Mouse (Mus musculus) midbrain, embryonic 16.5 days (tissue): ENCODE data around the gene Nudt7. TPM values are rescaled to one million over a fixed set of nuclear protein-coding genes. Genes with fewer than 3 reads are reported as not detected.
A peak's percentile ranks its signal among the peaks of the same experiment; 100 is the strongest.

Source experiments
- ATAC-seq: fragments of 200-750 bp; cut with Nextera tagmentation; 2 replicates; pipeline ENCODE4 v1.8.0; 2017; ENCODE audit warnings: moderate TSS enrichment
- H3K27ac ChIP-seq: fragments of 300-500 bp; sonication (generic); 2 replicates; pipeline ENCODE4 v1.5.1; 2014; ENCODE audit warnings: mild to moderate bottlenecking, low read length, mixed read lengths
- H3K27me3 ChIP-seq: fragments of 300-500 bp; sonication (generic); 2 replicates; pipeline ENCODE4 v1.6.1; 2014; ENCODE audit warnings: low read depth, low read length, mixed read lengths; ENCODE audit not compliant: control insufficient read depth, insufficient read depth
- H3K36me3 ChIP-seq: fragments of 300-500 bp; sonication (generic); 2 replicates; pipeline ENCODE4 v1.6.1; 2014; ENCODE audit warnings: mild to moderate bottlenecking, low read length, moderate library complexity, mixed read lengths; ENCODE audit not compliant: control insufficient read depth, insufficient read depth
- H3K4me1 ChIP-seq: fragments of 300-500 bp; sonication (generic); 2 replicates; pipeline ENCODE4 v1.6.1; 2014; ENCODE audit warnings: mild to moderate bottlenecking, low read length, mixed read lengths; ENCODE audit not compliant: control insufficient read depth, insufficient read depth
- H3K4me2 ChIP-seq: fragments of 300-500 bp; sonication (generic); 2 replicates; pipeline ENCODE4 v1.6.1; 2014; ENCODE audit warnings: mild to moderate bottlenecking, low read length, mixed read lengths
- H3K4me3 ChIP-seq: fragments of 300-500 bp; sonication (generic); 2 replicates; pipeline ENCODE4 v1.5.1; 2014; ENCODE audit warnings: low read depth, mild to moderate bottlenecking, low read length, moderate library complexity, mixed read lengths
- H3K9ac ChIP-seq: fragments of 300-500 bp; sonication (generic); 2 replicates; pipeline ENCODE4 v1.6.1; 2014; ENCODE audit warnings: low read depth, low read length, mixed read lengths
- H3K9me3 ChIP-seq: fragments of 300-500 bp; sonication (generic); replicated peaks from 2 replicates; pipeline ENCODE4 v1.6.1; 2014; ENCODE audit warnings: mild to moderate bottlenecking, low read length, mixed read lengths; ENCODE audit not compliant: control insufficient read depth, poor library complexity, severe bottlenecking
- WGBS: fragments of 180-500 bp; shearing (Covaris S2); extraction: QIAGEN DNeasy Blood & Tissue Kit; methylation state at CpG from one replicate; pipeline ENCODE4 v1.1.7; 2014; 5-methylcytosine and 5-hydroxymethylcytosine counted together
- polyA plus RNA-seq: library from polyadenylated mRNA; unstranded; fragments of >200 nt; fragmentation: Nextera tagmentation; extraction: Ambion mirVana; gene quantifications from 2 replicates; pipeline ENCODE4 v1.2.1, GENCODE M21; 2015

The Nudt7 gene
- polyA plus RNA-seq, 1 experiment from 2014 or later: 3.7 TPM

DNA sequence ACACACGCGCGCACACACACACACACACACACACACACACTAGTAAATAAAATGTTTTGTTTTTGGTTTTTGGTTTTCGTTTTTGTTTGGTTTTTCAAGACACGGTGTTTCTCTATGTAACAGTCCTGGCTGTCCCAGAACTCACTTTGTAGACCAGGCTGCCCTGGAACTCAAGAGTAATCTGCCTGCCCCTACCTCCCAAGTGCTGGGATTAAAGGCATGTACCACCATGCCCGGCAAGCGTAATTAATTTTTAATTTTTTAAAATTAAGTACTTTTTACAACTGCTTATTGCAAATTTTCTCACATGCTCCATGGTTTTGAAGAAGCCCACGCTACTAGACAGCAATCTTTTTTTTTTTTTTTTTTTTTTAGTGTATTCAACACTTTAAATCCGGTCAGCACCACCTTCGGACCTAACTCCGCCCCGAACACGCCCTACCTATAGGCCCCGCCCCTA is 277 bp upstream of the Nudt7 start:
- no peaks in the 10 kb centered on the region; the same call in 1 of the 2 replicates for H3K4me1 ChIP-seq
- H3K27ac ChIP-seq: no peak overlapping the region
- no peaks in the 10 kb centered on the region for H3K27me3 ChIP-seq
- 21% methylated on average over 13 of the region's 14 CpGs for WGBS
- no peaks in the 10 kb centered on the region for H3K36me3 ChIP-seq
- peak overlapping the region; percentile 31; the same call in 1 of the 2 replicates for H3K9ac ChIP-seq
- H3K4me3 ChIP-seq: peak overlapping the region; percentile 33
- peak overlapping the region; percentile 70 for H3K4me2 ChIP-seq
- ATAC-seq: no peak
- no peaks in the 10 kb centered on the region for H3K9me3 ChIP-seq

- 100% methylated on average over 1 of the region's 1 CpGs for WGBS
Observed at GRCm38 (mm10) chr8:114136750-114137149, 3.4 kb downstream of the Nudt7 start.

GRCm38 (mm10) chr8:114137181-114137580 is 3.8 kb downstream of the Nudt7 start:
- H3K27me3 ChIP-seq: no peaks in the 10 kb centered on the region
- ATAC-seq: no peak
- no peaks in the 10 kb centered on the region; the same call in 1 of the 2 replicates for H3K4me1 ChIP-seq
- H3K27ac ChIP-seq: no peak overlapping the region
- H3K9ac ChIP-seq: no peak overlapping the region
- WGBS: 83% methylated on average over 5 of the region's 5 CpGs
- H3K4me2 ChIP-seq: no peak overlapping the region
- no peaks in the 10 kb centered on the region for H3K9me3 ChIP-seq
- no peaks in the 10 kb centered on the region for H3K36me3 ChIP-seq
- H3K4me3 ChIP-seq: no peak overlapping the region

More at GRCm38 (mm10) chr8:114136750-114137149, 3.4 kb downstream of the Nudt7 start:
- no peak overlapping the region for H3K9ac ChIP-seq
- no peak overlapping the region for H3K4me2 ChIP-seq
- H3K4me3 ChIP-seq: no peak overlapping the region
- no peaks in the 10 kb centered on the region for H3K27me3 ChIP-seq
- no peaks in the 10 kb centered on the region for H3K9me3 ChIP-seq
- no peak for ATAC-seq
- H3K36me3 ChIP-seq: no peaks in the 10 kb centered on the region
- no peak overlapping the region for H3K27ac ChIP-seq
- no peaks in the 10 kb centered on the region; the same call in 1 of the 2 replicates for H3K4me1 ChIP-seq

DNA sequence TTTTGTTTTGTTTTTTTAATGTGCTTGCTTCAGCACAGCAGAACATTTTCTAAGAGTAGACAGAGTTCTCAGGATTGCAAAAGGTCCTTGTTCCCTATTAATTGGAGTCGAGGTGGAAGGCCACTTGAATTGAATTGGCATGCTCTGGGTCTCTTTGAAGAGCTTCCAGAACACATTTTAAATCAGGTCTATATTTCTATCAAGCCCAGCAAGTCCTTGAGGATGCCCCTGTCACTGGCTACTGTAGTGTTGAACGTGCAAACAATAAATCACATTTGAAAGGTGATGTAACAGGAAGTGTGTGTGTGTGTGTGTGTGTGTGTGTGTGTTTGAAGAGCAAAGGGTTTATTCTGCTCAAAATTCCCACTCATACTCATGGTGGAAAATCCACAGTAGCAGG is 7.1 kb downstream of the Nudt7 start:
- Histone ChIP-seq H3K9me3 (no peaks in the 10 kb centered on the region), H3K27me3 (no peaks in the 10 kb centered on the region), H3K9ac (no peak overlapping the region), H3K36me3 (no peaks in the 10 kb centered on the region), H3K27ac (no peak overlapping the region), H3K4me2 (no peak overlapping the region), H3K4me3 (no peak overlapping the region), H3K4me1 (no peaks in the 10 kb centered on the region)
- no peak for ATAC-seq
- WGBS: 78% methylated on average over 2 of the region's 2 CpGs

- Histone ChIP-seq H3K27me3 (no peaks in the 10 kb centered on the region), H3K4me1 (no peaks in the 10 kb centered on the region), H3K36me3 (no peaks in the 10 kb centered on the region), H3K4me2 (no peak overlapping the region), H3K4me3 (no peak overlapping the region), H3K9me3 (no peaks in the 10 kb centered on the region), H3K27ac (no peak overlapping the region), H3K9ac (no peak overlapping the region)
- no peak for ATAC-seq
Observed at GRCm38 (mm10) chr8:114142199-114142598, 8.8 kb downstream of the Nudt7 start.

GRCm38 (mm10) chr8:114143645-114144290 is 10.4 kb downstream of the Nudt7 start:
- H3K36me3 ChIP-seq: no peaks in the 10 kb centered on the region
- H3K27ac ChIP-seq: no peak overlapping the region
- no peak overlapping the region for H3K4me3 ChIP-seq
- no peaks in the 10 kb centered on the region for H3K4me1 ChIP-seq
- H3K9ac ChIP-seq: no peak overlapping the region
- ATAC-seq: no peak
- no peaks in the 10 kb centered on the region for H3K27me3 ChIP-seq
- no peaks in the 10 kb centered on the region for H3K9me3 ChIP-seq
- 92% methylated on average over 4 of the region's 4 CpGs for WGBS
- H3K4me2 ChIP-seq: no peak overlapping the region

- no peak overlapping the region for H3K27ac ChIP-seq
- no peaks in the 10 kb centered on the region for H3K36me3 ChIP-seq
- no peaks in the 10 kb centered on the region for H3K4me1 ChIP-seq
- 65% methylated on average over 6 of the region's 6 CpGs for WGBS
- H3K27me3 ChIP-seq: no peaks in the 10 kb centered on the region
- no peak for ATAC-seq
- H3K9me3 ChIP-seq: no peaks in the 10 kb centered on the region
- H3K9ac ChIP-seq: no peak overlapping the region
- H3K4me2 ChIP-seq: no peak overlapping the region
- H3K4me3 ChIP-seq: no peak overlapping the region
Observed at GRCm38 (mm10) chr8:114153311-114154045, 20.1 kb downstream of the Nudt7 start.

DNA sequence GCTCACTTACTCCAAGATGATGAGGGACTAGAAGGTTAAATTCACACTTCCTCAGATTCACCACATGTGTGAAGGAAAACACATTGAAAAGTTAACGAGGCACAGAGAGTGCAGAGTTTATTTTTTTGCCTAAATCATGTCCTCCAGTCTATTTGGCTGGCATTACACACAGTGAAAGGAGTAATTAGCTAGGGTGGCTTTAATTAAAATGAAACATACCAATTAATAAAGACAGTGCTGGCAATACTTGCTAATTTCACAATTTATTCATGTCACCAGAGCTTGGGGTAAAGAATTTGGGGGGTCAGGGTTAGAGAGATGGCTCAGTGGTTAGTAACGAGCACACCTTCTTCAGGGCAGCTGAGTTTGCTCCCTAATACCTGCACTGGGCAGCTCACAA is 25.2 kb downstream of the Nudt7 start:
- Histone ChIP-seq H3K4me1 (no peaks in the 10 kb centered on the region), H3K36me3 (no peaks in the 10 kb centered on the region), H3K4me3 (no peak overlapping the region), H3K27ac (no peak overlapping the region), H3K9me3 (no peaks in the 10 kb centered on the region), H3K27me3 (no peaks in the 10 kb centered on the region), H3K9ac (no peak overlapping the region), H3K4me2 (no peak overlapping the region)
- WGBS: 82% methylated on average over 2 of the region's 2 CpGs
- no peak for ATAC-seq

DNA sequence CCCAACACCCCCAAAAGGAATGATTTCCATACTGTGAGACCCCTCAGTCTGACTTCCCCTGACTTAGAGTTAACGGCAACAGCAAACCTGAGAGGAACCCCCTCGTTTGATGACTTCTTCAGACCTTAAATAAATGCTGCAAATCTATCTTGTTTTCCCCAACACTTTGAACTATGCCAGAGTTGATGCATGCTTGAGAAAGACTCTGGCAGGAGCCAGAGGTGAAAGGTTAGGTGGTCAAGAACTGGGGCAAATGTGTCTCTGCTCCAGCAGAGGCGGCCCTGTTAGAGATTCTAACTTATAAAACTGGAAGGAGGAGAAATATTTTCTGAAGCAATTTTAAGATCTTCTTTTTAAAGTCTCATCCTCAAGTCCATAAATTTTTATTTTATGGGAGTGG is 26.3 kb downstream of the Nudt7 start:
- Histone ChIP-seq H3K9me3 (no peaks in the 10 kb centered on the region), H3K27ac (no peak overlapping the region), H3K9ac (no peak overlapping the region), H3K4me1 (no peaks in the 10 kb centered on the region), H3K27me3 (no peaks in the 10 kb centered on the region), H3K4me2 (no peak overlapping the region), H3K36me3 (no peaks in the 10 kb centered on the region), H3K4me3 (no peak overlapping the region)
- no peak for ATAC-seq
- 88% methylated on average over 3 of the region's 3 CpGs for WGBS
